Mouse (Mus musculus): ENCODE data around the gene Sfn. TPM values are rescaled to one million over a fixed set of nuclear protein-coding genes. Genes with fewer than 3 reads are reported as not detected.

Gene Sfn
- polyA plus RNA-seq, 1 experiment from 2014 or later, result 355 TPM

DNA sequence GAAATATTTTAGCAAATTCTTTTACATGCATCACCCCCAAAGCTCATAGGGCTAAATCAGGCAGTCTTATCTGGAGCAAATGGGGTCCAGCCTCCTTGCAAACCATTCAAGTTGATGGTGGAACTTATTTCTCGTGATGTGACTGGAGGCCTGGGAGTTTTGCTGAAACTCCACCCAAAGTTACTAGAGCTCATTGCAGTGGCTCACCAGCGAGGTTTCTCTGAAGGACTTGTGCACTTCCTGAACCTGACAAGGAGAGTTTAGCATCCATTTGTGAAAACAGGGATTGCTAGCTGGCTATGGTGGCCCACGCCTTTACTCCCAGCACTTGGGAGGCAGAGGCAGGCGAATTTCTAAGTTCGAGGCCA lies 32.1 kb upstream of the Sfn start:
- H3K9me3 ChIP-seq (ENCODE audit: control insufficient read depth, low read length), result no peaks in the 10 kb centered on the region
- no peaks in the 10 kb centered on the region for H3K27me3 ChIP-seq (ENCODE audit: control insufficient read depth, insufficient read depth, low read length)
- H3K9ac ChIP-seq (ENCODE audit: low read length), result no peak overlapping the region
- H3K4me2 ChIP-seq (replicated peaks; ENCODE audit: low read depth), result no peak overlapping the region
- H3K4me1 ChIP-seq (replicated peaks; ENCODE audit: control insufficient read depth, insufficient read depth), result 0 out of 2 replicates have a peak, but pooled peaks cover 3% of the 10 kb centered on the region
- no peaks in the 10 kb centered on the region for H3K36me3 ChIP-seq (ENCODE audit: control insufficient read depth, insufficient read depth, low read length)
- no peak for TF ChIP-seq EP300 (optimal IDR thresholded peaks at IDR 0.05)
- no peak for TF ChIP-seq CTCF (IDR thresholded peaks at IDR 0.05; ENCODE audit: low read depth)
- DNase-seq (ENCODE audit: low spot score) (no peak), ATAC-seq (ENCODE audit: low FRiP score, low TSS enrichment) (no peak)
- 80% methylated on average over 5 of the region's 5 CpGs for WGBS
- no peak overlapping the region; the same call in 1 of the 2 replicates for H3K27ac ChIP-seq (replicated peaks)
- H3K4me3 ChIP-seq (ENCODE audit: low read depth, low read length), result no peak overlapping the region

DNA sequence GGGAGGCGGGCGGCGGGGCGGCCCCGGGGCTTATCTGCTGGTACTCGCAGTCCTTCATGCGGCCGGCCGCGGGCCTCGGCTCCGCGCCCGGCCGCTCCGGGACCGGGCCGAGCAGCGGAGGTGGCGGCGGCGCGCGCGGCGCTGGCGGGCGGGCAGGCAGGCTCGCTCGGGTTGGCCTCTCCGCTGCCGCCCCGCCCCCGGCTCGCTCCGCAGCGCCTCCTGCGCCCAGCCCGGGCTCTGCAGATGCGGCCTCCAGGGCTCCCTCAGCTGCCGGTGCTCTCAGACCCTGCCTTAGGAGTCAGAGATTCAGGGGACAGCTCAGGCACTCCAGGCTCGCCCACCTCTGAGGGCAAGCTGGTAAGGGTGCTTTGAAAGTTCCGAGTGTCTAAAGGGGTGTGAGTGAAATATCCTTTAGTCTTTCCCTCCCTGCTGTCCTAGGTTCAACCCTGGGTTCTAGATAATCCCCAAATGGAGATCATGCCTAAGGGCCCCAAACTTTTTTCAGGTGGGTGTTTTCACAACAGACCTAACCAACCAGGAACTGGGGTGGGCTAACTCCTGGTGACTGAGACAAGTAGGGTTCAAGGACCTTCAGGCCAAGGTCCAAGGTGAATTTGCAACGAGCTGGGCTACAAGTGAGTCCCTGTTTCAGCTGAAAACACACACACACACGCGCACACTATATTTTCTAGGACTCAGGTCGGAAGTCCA lies 31.5 kb upstream of the Sfn start:
- no peaks in the 10 kb centered on the region for H3K9me3 ChIP-seq (ENCODE audit: control insufficient read depth, low read length)
- peak; percentile 88 for ATAC-seq (ENCODE audit: low FRiP score, low TSS enrichment)
- DNase-seq (ENCODE audit: low spot score), result peak; percentile 92
- H3K9ac ChIP-seq (ENCODE audit: low read length), result peak overlapping the region; percentile 91
- no peaks in the 10 kb centered on the region for H3K36me3 ChIP-seq (ENCODE audit: control insufficient read depth, insufficient read depth, low read length)
- no peaks in the 10 kb centered on the region for H3K27me3 ChIP-seq (ENCODE audit: control insufficient read depth, insufficient read depth, low read length)
- peak overlapping the region; percentile 94 for H3K4me2 ChIP-seq (replicated peaks; ENCODE audit: low read depth)
- 15% methylated on average over 22 of the region's 47 CpGs for WGBS
- TF ChIP-seq EP300 (optimal IDR thresholded peaks at IDR 0.05), result no peak
- TF ChIP-seq CTCF (IDR thresholded peaks at IDR 0.05; ENCODE audit: low read depth), result peak; percentile 79
- H3K4me3 ChIP-seq (ENCODE audit: low read depth, low read length), result peak overlapping the region; percentile 70
- H3K27ac ChIP-seq (replicated peaks), result peak overlapping the region; percentile 82
- 0 out of 2 replicates have a peak, but pooled peaks cover 3% of the 10 kb centered on the region for H3K4me1 ChIP-seq (replicated peaks; ENCODE audit: control insufficient read depth, insufficient read depth)

DNA sequence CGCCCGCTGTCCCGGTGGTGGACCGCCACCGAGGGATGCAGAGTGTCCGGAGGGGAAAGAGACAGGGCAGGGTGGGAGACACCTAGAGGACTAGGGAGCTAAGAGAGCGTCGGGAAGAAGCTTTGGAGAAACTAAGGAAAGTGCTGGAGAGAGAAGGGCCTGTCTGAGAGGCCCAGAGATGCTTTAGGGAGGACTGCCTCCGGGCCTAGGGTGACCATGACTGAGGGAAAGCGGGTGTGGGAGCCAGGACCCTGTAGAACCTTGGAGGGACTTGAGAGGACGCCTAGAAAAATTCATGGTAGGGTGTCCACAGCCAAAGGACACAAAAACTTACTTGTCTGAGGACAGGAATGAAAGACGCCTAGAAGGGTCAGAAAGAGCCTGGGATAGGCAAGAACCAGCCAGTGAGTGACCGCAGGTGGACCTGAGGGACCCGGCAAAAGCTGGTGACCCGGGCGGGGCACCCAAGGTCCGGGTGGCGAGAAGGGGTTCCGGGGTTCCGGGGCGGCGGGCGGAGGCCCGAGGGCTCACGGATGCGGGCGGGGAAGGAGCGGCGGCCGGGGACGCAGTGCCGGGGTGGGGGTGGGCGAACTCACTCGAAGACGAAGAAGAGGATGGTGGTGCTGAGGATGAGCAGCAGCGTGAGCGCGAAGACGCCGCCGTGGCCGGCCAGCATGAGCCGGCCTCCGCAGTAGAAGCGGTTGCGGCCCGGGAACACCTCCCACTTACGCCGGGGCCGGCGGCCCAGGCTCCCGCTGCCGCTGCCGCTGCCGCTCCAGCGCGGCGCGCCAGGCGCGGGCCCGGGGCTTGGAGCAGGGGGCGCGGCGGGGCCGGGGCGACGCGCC lies 30.7 kb upstream of the Sfn start:
- ATAC-seq (ENCODE audit: low FRiP score, low TSS enrichment), result peak; percentile 46
- H3K27me3 ChIP-seq (ENCODE audit: control insufficient read depth, insufficient read depth, low read length), result no peaks in the 10 kb centered on the region
- peak overlapping the region; percentile 70 for H3K4me3 ChIP-seq (ENCODE audit: low read depth, low read length)
- peak overlapping the region; percentile 94 for H3K4me2 ChIP-seq (replicated peaks; ENCODE audit: low read depth)
- peak overlapping the region; percentile 82 for H3K27ac ChIP-seq (replicated peaks)
- H3K36me3 ChIP-seq (ENCODE audit: control insufficient read depth, insufficient read depth, low read length), result no peaks in the 10 kb centered on the region
- H3K9me3 ChIP-seq (ENCODE audit: control insufficient read depth, low read length), result no peaks in the 10 kb centered on the region
- H3K4me1 ChIP-seq (replicated peaks; ENCODE audit: control insufficient read depth, insufficient read depth), result 0 out of 2 replicates have a peak, but pooled peaks cover 3% of the 10 kb centered on the region
- H3K9ac ChIP-seq (ENCODE audit: low read length), result peak overlapping the region; percentile 91
- TF ChIP-seq EP300 (optimal IDR thresholded peaks at IDR 0.05) (no peak), CTCF (IDR thresholded peaks at IDR 0.05; ENCODE audit: low read depth) (no peak)
- WGBS, result 3% methylated on average over 52 of the region's 69 CpGs
- DNase-seq (ENCODE audit: low spot score), result no peak

DNA sequence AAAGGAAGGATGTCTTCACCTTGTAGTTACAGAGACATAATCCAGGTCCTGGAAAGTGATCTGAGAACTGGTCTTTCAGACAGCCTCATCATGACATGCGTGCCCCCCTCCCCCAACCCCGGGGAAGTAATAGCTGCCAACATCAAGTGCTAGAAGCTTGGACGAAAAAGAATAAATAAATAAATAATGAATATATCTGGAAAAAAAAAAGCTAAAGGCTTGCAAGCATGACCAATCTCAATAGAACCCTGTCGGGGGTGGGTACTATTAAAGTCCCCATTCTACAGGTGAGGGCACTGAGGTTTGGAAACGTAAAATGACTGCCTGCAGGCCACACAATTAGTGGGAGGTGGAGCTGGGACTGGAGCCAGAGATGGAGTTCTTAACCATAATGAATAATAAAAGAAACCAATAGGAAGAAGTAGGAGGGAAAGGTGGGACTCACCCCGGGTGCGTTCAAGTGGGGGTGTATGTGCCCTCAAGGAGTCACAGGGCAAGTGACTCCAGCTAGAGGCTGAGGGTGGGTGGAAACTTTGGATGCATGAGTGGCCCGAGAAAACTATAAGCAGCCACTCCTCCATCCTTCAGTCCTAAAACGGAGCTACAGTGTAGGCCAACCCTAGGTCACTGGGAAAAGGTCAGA lies 29.9 kb upstream of the Sfn start:
- Histone ChIP-seq H3K4me2 (replicated peaks; ENCODE audit: low read depth) (peak overlapping the region; percentile 94), H3K36me3 (ENCODE audit: control insufficient read depth, insufficient read depth, low read length) (no peaks in the 10 kb centered on the region), H3K4me1 (replicated peaks; ENCODE audit: control insufficient read depth, insufficient read depth) (0 out of 2 replicates have a peak, but pooled peaks cover 3% of the 10 kb centered on the region), H3K9ac (ENCODE audit: low read length) (peak overlapping the region; percentile 91), H3K27me3 (ENCODE audit: control insufficient read depth, insufficient read depth, low read length) (no peaks in the 10 kb centered on the region), H3K4me3 (ENCODE audit: low read depth, low read length) (peak overlapping the region; percentile 70), H3K9me3 (ENCODE audit: control insufficient read depth, low read length) (no peaks in the 10 kb centered on the region), H3K27ac (replicated peaks) (peak overlapping the region; percentile 82)
- DNase-seq (ENCODE audit: low spot score) (no peak), ATAC-seq (ENCODE audit: low FRiP score, low TSS enrichment) (no peak)
- TF ChIP-seq EP300 (optimal IDR thresholded peaks at IDR 0.05) (no peak), CTCF (IDR thresholded peaks at IDR 0.05; ENCODE audit: low read depth) (no peak)
- 38% methylated on average over 9 of the region's 9 CpGs for WGBS

DNA sequence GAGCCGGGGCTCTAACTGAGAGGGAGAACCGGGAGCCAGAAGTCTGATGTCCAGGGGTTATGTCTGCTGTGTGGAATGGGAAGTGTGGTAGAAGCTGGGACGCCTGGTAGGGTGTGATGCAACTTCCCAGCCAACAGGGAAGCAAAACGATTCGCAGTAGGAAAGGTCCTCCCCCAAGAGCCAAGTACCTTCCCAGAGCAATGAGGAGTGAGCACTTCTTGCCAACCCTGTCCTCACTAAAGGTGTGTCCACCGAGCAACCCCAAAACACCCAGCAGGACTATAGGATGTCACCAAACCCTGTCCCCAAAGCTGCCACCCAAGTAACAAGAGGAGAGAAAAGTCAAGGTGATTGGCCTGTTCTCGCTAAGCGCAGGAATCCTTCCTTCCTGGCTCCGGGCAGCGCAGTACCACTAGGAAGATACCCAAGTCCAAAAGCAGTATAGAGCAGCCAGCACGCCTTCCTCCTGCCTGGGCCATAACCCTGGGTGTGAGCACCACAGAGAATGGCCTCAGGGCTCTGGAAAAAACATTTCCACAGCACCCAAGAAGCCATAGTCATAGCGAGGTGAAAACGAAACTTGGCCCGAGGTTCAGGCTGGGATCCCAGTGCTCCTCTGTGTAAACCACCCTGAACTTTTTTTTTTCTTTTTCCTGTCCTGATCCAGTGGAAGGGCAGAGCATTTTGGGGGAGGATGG lies 29.3 kb upstream of the Sfn start:
- ATAC-seq (ENCODE audit: low FRiP score, low TSS enrichment) (no peak), DNase-seq (ENCODE audit: low spot score) (no peak)
- no peak for TF ChIP-seq EP300 (optimal IDR thresholded peaks at IDR 0.05)
- no peak for TF ChIP-seq CTCF (IDR thresholded peaks at IDR 0.05; ENCODE audit: low read depth)
- H3K9me3 ChIP-seq (ENCODE audit: control insufficient read depth, low read length), result no peaks in the 10 kb centered on the region
- H3K4me2 ChIP-seq (replicated peaks; ENCODE audit: low read depth), result peak overlapping the region; percentile 94; the same call in 1 of the 2 replicates
- H3K9ac ChIP-seq (ENCODE audit: low read length), result no peak overlapping the region
- no peak overlapping the region for H3K4me3 ChIP-seq (ENCODE audit: low read depth, low read length)
- H3K4me1 ChIP-seq (replicated peaks; ENCODE audit: control insufficient read depth, insufficient read depth), result 0 out of 2 replicates have a peak, but pooled peaks cover 3% of the 10 kb centered on the region
- WGBS, result 66% methylated on average over 14 of the region's 14 CpGs
- H3K36me3 ChIP-seq (ENCODE audit: control insufficient read depth, insufficient read depth, low read length), result peaks cover 2% of the 10 kb centered on the region; the same call in 1 of the 2 replicates
- no peaks in the 10 kb centered on the region for H3K27me3 ChIP-seq (ENCODE audit: control insufficient read depth, insufficient read depth, low read length)
- H3K27ac ChIP-seq (replicated peaks), result no peak overlapping the region

Data from stomach, postnatal 0 days (tissue).